Mouse (Mus musculus): Measurements from ENCODE around the gene Stmn3.

Stmn3 gene

DNA sequence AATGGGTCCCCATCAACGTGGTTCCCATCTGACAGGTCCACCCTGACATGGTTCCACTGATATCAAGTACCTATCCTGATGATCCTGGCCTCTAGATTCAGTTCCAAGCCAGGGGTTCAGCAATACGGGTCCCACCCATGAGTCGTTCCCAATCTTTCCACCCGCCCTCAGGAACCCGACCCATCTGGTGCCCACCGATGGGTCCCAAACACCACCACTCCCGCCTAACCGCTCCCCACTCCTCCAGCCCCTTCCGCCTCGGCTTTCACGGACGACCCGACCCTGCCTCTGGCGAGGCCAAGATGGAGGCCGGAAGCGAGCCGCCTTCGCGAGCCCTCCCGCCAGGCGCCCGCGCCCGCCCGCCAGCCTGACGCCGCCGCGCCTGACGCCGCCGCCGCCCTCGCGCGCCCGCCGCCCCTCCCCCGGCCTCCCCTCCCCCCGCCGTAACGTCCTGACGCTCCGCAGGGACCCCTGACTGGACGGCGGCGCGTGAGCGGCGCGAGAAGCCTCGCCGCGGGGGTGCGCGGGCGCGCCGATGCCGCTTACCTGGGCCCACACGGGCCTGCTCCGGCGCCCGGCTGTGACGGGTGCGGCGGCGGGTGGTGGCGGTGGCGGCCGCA, 26.9 kb downstream of the Stmn3 start:
- peak; percentile 88 to 95 for DNase-seq (ENCODE audit: inconsistent age in 2 of 2, low spot score in 1 of 2)

DNA sequence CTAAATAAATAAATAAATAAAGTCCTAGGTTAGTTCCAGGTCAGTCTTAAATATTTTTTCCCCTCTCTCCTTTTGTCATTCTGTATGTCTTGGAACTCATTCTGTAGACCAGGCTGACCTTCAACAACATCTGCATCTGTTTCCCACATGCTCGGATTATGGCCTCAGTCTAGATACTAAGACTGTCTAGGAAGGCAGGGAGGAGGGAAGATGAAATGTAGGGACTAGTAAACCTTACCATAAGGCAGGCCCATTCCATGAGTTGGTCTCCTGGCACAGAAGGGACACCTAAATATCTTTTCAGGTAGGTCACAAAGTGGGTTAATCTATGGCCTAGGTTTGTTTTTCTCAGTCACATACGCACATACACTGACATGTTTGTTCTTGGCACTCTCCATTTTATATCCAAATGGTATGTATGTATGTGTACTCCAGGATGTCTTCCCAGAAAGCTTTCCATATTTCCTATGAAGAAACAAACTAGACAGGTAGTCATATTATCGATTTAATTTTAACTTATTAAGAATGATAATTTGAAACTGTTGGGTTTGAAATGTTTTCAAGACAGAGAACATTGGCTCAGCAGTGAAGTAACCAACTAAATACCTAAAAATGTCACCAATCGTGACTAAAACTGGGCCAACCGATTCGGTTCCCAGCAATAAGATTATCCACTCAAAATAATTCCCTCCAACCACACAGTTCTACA, 27.5 kb downstream of the Stmn3 start:
- DNase-seq (ENCODE audit: inconsistent age in 2 of 2, low spot score in 1 of 2) = peak in 1 of 2 experiments; percentile 49

DNA sequence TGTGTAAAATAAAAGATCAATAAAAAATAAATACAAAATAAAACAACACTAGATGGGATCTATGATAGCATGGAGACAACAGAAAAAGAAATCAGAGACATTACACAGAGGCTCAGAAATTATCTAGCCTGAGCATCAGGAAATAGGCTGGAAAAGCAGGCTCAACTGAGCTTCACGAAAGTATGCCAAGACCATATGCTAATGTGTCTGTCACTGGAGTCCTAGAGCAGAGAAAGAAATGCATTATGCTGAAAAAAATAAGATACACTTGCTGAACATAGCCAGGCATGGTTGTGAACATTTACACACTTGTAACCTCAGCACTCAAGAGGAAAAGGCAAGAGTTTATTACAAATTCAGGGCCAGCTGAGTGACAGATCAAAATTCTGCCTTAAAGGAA, 34.3 kb downstream of the Stmn3 start:
- no peak for DNase-seq (ENCODE audit: inconsistent age in 2 of 2, low spot score in 1 of 2)

- DNase-seq (ENCODE audit: inconsistent age in 2 of 2, low spot score in 1 of 2) = no peak
These were observed 36.4 kb downstream of the Stmn3 start for GRCm38 (mm10) chr2:181277866-181278265.

DNA sequence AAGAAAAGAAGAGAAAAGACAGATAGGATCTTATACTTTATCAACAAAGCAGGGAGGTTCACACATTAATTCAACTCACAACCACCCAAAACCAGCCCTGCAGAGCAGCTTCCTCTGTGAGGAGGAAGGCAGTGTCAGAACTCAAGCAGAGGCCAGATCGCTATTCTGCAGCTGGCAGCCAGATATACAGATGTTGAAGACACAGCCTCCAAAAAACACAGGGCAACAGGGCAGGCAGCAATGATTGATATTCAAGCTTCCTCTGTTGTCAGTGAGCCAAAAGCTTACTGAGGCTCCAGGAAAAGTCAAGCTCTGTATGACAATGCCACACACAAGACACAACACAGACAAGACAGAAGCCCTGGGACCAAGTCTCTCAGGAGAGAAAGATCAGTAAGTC, 37.5 kb downstream of the Stmn3 start:
- peak; percentile 40 to 82 for DNase-seq (ENCODE audit: inconsistent age in 2 of 2, low spot score in 1 of 2)

DNA sequence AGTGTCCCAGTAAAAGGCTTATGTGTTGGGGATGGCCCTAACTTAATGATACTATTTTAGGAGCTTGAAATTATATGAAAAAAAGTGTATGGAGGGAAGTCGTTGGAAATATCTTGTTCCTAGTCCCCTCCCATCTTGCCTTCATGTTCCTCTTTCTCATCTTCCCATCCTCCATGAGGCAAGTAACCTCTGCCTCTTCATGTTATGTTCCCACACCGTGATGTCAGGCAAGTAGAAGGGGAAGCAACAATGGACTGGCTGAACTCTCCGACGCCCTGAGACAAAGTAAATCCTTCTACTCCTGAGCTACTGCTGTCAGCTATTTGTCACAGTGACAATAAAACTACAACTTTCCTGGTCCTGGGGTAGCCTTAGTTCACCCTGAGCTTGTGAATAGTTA, 39.7 kb downstream of the Stmn3 start:
- DNase-seq (ENCODE audit: inconsistent age in 2 of 2, low spot score in 1 of 2) = no peak

DNA sequence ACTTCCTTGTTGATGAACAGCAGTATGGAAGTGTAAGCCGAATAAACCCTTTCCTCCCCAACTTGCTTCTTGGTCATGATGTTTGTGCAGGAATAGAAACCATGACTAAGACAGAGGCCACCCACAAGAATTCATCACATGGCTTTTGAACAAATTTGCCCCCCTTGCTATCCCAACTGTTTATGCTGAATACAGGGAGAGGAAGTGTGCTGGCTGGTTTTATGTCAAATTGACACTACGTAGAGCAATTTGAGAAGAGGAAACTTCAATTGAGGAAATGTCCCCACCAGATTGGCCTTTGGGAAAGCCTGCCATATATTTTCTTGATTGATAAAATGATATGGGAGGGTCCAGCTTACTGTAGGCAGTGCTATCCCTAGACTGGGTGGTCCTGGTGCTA, 40.5 kb downstream of the Stmn3 start:
- DNase-seq (ENCODE audit: inconsistent age in 2 of 2, low spot score in 1 of 2) = no peak

- no peak for DNase-seq (ENCODE audit: inconsistent age in 2 of 2, low spot score in 1 of 2)
These were observed 42.2 kb downstream of the Stmn3 start for GRCm38 (mm10) chr2:181272092-181272491.

GRCm38 (mm10) chr2:181266839-181267238, 47.5 kb downstream of the Stmn3 start:
- no peak for DNase-seq (ENCODE audit: inconsistent age in 2 of 2, low spot score in 1 of 2)
